Mouse (Mus musculus) cerebellum, postnatal 14 days (tissue): ENCODE results near the gene Fgfbp1.
A peak's percentile ranks its signal among the peaks of the same experiment; 100 is the strongest.

Experiments used
- DNase-seq, 2 experiments: peaks; one replicate each; pipeline ENCODE4 v3.0.0; 2021; ENCODE audit warnings: mixed read lengths in 2 of 2

The Fgfbp1 gene

GRCm38 (mm10) chr5:43981620-43982019, at the start of gene Fgfbp1:
Fgfbp1 (minus strand) TSS chr5:43981779.
- no peak for DNase-seq

- no peak for DNase-seq
Observed at GRCm38 (mm10) chr5:43998295-43998989, 16.9 kb upstream of the Fgfbp1 start.

- no peak for DNase-seq
Observed at GRCm38 (mm10) chr5:43997626-43998025, 16.0 kb upstream of the Fgfbp1 start.

GRCm38 (mm10) chr5:43996162-43996561, 14.6 kb upstream of the Fgfbp1 start:
- no peak for DNase-seq

- DNase-seq: no peak
Observed at GRCm38 (mm10) chr5:43994981-43995380, 13.4 kb upstream of the Fgfbp1 start.

GRCm38 (mm10) chr5:43990316-43990715, 8.7 kb upstream of the Fgfbp1 start:
- DNase-seq: peak; percentile 53 to 71

- DNase-seq: no peak
Observed at GRCm38 (mm10) chr5:43989017-43989416, 7.4 kb upstream of the Fgfbp1 start.

GRCm38 (mm10) chr5:43986212-43986611, 4.6 kb upstream of the Fgfbp1 start:
- DNase-seq: no peak

- DNase-seq: no peak
Observed at GRCm38 (mm10) chr5:43982896-43983295, 1.3 kb upstream of the Fgfbp1 start.

GRCm38 (mm10) chr5:43980397-43980796, 1.2 kb downstream of the Fgfbp1 start:
- no peak for DNase-seq

- DNase-seq: no peak
Observed at GRCm38 (mm10) chr5:43976821-43977561, 4.6 kb downstream of the Fgfbp1 start.

GRCm38 (mm10) chr5:43974166-43974565, 7.4 kb downstream of the Fgfbp1 start:
- DNase-seq: no peak

GRCm38 (mm10) chr5:43971156-43971555, 10.4 kb downstream of the Fgfbp1 start:
- DNase-seq: no peak

- DNase-seq: no peak
Observed at GRCm38 (mm10) chr5:43970532-43970931, 11.0 kb downstream of the Fgfbp1 start.

- no peak for DNase-seq
Observed at GRCm38 (mm10) chr5:43968634-43969033, 12.9 kb downstream of the Fgfbp1 start.

GRCm38 (mm10) chr5:43961056-43961455, 20.5 kb downstream of the Fgfbp1 start:
- DNase-seq: no peak

- no peak for DNase-seq
Observed at GRCm38 (mm10) chr5:43959884-43960440, 21.6 kb downstream of the Fgfbp1 start.

- no peak for DNase-seq
Observed at GRCm38 (mm10) chr5:43953241-43953640, 28.3 kb downstream of the Fgfbp1 start.

GRCm38 (mm10) chr5:43948748-43949275, 32.8 kb downstream of the Fgfbp1 start:
- DNase-seq: peak in 1 of 2 experiments; percentile 1

- peak; percentile 28 to 38 for DNase-seq
Observed at GRCm38 (mm10) chr5:43948111-43948743, 33.4 kb downstream of the Fgfbp1 start.

GRCm38 (mm10) chr5:43947330-43947977, 34.1 kb downstream of the Fgfbp1 start:
- no peak for DNase-seq

GRCm38 (mm10) chr5:43933269-43933668, 48.3 kb downstream of the Fgfbp1 start:
- no peak for DNase-seq
